Mouse (Mus musculus) heart, embryonic 13.5 days (tissue): ENCODE data around the gene Tns1. TPM values are rescaled to one million over a fixed set of nuclear protein-coding genes. Genes with fewer than 3 reads are reported as not detected.
A peak's percentile ranks its signal among the peaks of the same experiment; 100 is the strongest.

Source experiments
- ATAC-seq: fragments of 200-750 bp; cut with Nextera tagmentation; 2 replicates; pipeline ENCODE4 v1.8.0; 2017; ENCODE audit warnings: moderate TSS enrichment; ENCODE audit not compliant: insufficient number of reproducible peaks, low FRiP score, low TSS enrichment; ENCODE audit errors: extremely low read depth
- H3K27ac ChIP-seq: fragments of 300-500 bp; sonication (generic); replicated peaks from 2 replicates; pipeline ENCODE4 v1.5.1; 2015; ENCODE audit warnings: moderate library complexity, mild to moderate bottlenecking, inconsistent platforms
- H3K27me3 ChIP-seq: fragments of 300-500 bp; sonication (generic); replicated peaks from 2 replicates; pipeline ENCODE4 v1.6.1; 2015; ENCODE audit warnings: mild to moderate bottlenecking, inconsistent platforms
- H3K36me3 ChIP-seq: fragments of 300-500 bp; sonication (generic); 2 replicates; pipeline ENCODE4 v1.6.1; 2015; ENCODE audit warnings: mild to moderate bottlenecking, inconsistent platforms
- H3K4me1 ChIP-seq: fragments of 300-500 bp; sonication (generic); 2 replicates; pipeline ENCODE4 v1.6.1; 2015; ENCODE audit warnings: inconsistent platforms
- H3K4me2 ChIP-seq: fragments of 300-500 bp; sonication (generic); 2 replicates; pipeline ENCODE4 v1.6.1; 2015; ENCODE audit warnings: inconsistent platforms, mild to moderate bottlenecking, moderate library complexity
- H3K4me3 ChIP-seq: fragments of 300-500 bp; sonication (generic); 2 replicates; pipeline ENCODE4 v1.5.1; 2015; ENCODE audit warnings: moderate library complexity, mild to moderate bottlenecking, inconsistent platforms
- H3K9ac ChIP-seq: fragments of 300-500 bp; sonication (generic); 2 replicates; pipeline ENCODE4 v1.6.1; 2015; ENCODE audit warnings: inconsistent platforms, mild to moderate bottlenecking, moderate library complexity
- H3K9me3 ChIP-seq: fragments of 300-500 bp; sonication (generic); 2 replicates; pipeline ENCODE4 v1.6.1; 2016; ENCODE audit warnings: inconsistent platforms
- WGBS: fragments of 180-500 bp; shearing (Covaris S2); methylation state at CpG from one replicate; pipeline ENCODE4 v1.1.7; 2015; ENCODE audit warnings: mixed read lengths; 5-methylcytosine and 5-hydroxymethylcytosine counted together
- polyA plus RNA-seq: library from polyadenylated mRNA; unstranded; fragments of >200 nt; fragmentation: Nextera tagmentation; extraction: Ambion mirVana; gene quantifications from 2 replicates; pipeline ENCODE4 v1.2.1, GENCODE M21; 2015

Tns1 gene
- polyA plus RNA-seq, 1 experiment from 2014 or later, result 105 TPM

DNA sequence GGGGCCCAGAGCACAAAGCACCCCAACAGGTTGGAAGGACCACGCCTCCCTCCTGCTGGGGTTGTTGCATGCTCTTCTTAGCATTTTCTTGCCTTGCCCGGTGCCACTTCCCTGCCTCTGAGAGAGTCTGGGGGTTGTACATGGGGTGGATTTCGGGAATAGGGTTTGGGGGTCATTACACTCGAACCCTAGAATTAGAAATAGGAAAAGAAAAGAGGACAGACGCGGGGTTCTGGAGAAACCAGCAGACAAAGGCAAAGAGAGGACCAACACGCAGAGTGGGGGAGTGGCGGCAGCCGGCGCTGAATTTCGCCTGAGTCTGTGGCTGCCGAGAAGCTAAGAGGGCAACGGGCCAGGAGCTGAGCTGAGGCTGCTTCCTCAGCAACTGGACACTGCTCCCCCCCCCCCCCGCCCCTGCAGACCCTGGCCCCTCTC, 25.2 kb downstream of the Tns1 start:
- 0% methylated on average over 13 of the region's 14 CpGs for WGBS
- H3K27me3 ChIP-seq, result peaks cover 56% of the 10 kb centered on the region
- H3K36me3 ChIP-seq, result no peaks in the 10 kb centered on the region
- H3K9me3 ChIP-seq, result no peaks in the 10 kb centered on the region
- peak overlapping the region; percentile 84 for H3K9ac ChIP-seq
- peak overlapping the region; percentile 52 for H3K27ac ChIP-seq
- ATAC-seq, result no peak
- peak overlapping the region; percentile 60 for H3K4me3 ChIP-seq
- peaks cover 78% of the 10 kb centered on the region for H3K4me1 ChIP-seq
- H3K4me2 ChIP-seq, result peak overlapping the region; percentile 95

DNA sequence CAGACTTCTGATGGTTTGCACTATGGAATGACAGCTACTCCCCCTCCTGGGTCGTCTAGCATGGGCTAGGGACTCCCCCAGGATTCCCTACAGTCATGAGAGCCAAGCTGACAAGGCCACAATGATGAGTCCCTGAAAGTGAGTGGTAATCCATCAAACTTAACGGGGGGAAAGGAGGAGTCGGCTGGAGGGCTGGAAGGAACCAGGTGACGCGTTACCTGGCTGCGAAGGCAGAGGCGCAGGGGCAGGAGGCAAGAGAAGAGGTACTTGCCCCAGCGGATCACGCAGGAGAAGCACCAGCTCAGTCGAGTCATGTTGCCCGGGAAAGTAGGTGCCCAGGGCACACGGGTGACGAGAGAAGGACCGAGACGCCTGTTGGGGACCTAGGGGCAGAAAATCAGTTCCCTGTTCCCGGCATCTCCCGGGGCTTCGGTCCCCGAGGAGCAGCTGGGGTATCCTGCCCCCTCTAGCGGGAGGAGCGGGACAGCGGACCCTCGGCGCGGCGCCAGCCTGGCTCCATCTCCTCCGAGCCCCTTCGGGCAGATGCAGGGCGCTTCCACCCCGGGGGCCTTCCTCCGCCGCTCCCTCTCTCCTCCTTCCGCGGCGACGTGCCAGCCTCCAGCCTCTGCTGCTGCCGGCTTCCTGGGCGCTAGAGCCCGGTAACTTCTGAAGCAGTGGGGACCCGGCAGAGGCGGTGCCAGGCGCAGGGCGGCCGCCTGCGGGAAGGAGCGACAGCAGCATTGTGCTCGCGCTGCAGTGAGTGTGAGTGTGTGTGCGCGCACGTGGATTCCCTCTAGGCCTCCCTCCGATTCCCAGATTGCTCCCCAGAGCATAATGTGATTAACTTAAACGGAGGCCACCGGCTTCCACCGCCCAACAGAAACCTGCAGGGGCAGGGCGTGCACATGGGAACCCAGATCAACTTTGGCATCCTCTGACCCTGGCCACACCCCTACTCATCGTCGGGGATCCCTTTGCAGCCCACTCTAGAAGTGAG, 25.9 kb downstream of the Tns1 start:
- peak overlapping the region; percentile 84 for H3K9ac ChIP-seq
- H3K4me1 ChIP-seq, result peaks cover 72% of the 10 kb centered on the region
- no peak for ATAC-seq
- H3K4me2 ChIP-seq, result peak overlapping the region; percentile 95
- H3K4me3 ChIP-seq, result peak overlapping the region; percentile 60
- WGBS, result under 1% methylated on average over 58 of the region's 58 CpGs
- H3K36me3 ChIP-seq, result no peaks in the 10 kb centered on the region
- peaks cover 56% of the 10 kb centered on the region for H3K27me3 ChIP-seq
- H3K9me3 ChIP-seq, result no peaks in the 10 kb centered on the region
- peak overlapping the region; percentile 52 for H3K27ac ChIP-seq

DNA sequence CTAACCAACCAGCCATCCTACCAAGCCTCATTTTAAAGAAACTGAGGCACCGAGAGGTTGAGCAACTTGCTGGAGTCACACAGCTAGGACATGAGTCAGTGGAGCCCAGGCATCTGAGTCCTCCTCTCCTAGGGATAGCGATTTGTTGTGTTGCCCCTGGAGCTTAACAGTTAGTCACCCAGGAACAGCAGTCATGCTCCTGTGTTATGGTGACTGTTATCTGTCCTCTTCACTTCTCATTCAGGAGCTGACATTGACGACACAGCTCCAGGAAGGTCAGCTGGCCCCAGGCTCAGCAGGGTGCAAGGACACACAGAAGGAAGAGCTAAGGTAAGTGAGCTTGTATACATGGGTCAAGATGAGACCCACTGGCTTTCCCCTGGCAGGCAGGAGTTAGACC, 28.5 kb downstream of the Tns1 start:
- Histone ChIP-seq H3K4me3 (no peak overlapping the region), H3K4me2 (no peak overlapping the region), H3K27me3 (peaks cover 47% of the 10 kb centered on the region), H3K4me1 (peaks cover 84% of the 10 kb centered on the region), H3K9me3 (no peaks in the 10 kb centered on the region), H3K9ac (no peak overlapping the region), H3K36me3 (no peaks in the 10 kb centered on the region), H3K27ac (0 out of 2 replicates have a peak overlapping the region, but pooled peaks have one; percentile 39)
- no peak for ATAC-seq
- 32% methylated on average over 3 of the region's 3 CpGs for WGBS

DNA sequence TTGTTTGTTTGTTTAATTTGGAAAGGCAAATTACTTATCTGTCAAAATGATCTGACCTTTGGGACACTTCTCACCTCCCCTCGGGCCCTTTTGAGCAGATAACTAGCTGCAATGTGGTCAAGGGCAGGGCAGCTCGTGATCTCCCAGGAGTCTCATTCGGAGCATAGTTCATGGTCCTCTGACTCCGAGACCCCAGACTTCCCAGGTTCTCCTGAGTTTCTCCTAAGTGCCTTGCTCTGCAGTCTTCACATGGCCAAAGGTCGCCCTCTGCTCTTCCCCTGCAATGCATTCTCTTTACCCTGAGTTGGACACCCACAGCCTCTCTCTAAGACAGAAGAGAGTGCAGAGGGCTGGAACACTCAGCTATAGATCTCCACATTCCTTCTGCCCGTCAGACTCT, 29.0 kb downstream of the Tns1 start:
- Histone ChIP-seq H3K9ac (no peak overlapping the region), H3K36me3 (no peaks in the 10 kb centered on the region), H3K4me1 (peaks cover 88% of the 10 kb centered on the region), H3K27me3 (peaks cover 43% of the 10 kb centered on the region), H3K4me3 (no peak overlapping the region), H3K9me3 (no peaks in the 10 kb centered on the region), H3K27ac (0 out of 2 replicates have a peak overlapping the region, but pooled peaks have one; percentile 39), H3K4me2 (no peak overlapping the region)
- 47% methylated on average over 6 of the region's 6 CpGs for WGBS
- no peak for ATAC-seq

DNA sequence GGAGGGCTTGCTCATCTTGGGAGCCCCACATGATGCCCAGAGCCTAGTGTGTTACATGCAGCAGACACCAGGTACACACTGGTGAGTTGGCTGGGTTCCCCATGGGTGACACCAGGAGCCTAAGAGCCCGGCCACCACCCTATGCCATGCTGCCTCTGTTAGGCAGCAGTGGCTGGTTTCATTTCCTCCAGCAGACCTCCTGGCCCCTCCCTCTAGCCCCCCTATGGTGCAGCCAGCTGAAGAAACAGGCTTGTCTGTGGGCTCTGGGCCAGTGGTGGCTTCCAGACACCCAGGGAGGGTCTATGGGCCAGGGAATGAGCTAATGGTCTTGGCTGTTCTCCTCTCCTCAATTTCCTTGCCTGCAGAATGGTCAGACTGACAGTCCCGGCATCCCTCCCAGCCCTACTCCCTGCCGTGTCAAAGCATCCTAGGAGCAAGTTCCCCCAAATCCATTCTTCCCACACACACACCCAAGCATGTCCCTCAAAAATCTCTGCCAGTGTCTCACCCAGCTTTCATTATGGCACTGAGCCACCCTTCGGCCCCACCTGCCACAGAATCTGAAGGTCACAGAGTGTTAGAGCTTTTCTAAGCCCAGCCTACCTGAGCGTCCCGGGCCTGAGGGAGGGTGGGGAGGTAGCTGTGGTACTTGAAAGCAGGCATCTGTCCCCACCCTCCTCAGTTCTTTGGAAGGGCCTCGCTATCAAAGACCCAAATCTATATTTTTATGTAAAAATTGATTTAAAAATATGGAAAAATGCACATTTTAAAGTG, 29.6 kb downstream of the Tns1 start:
- 39% methylated on average over 7 of the region's 7 CpGs for WGBS
- no peaks in the 10 kb centered on the region for H3K9me3 ChIP-seq
- ATAC-seq, result no peak
- H3K27ac ChIP-seq, result no peak overlapping the region
- peak overlapping the region; percentile 40; the same call in 1 of the 2 replicates for H3K9ac ChIP-seq
- H3K4me2 ChIP-seq, result no peak overlapping the region
- no peaks in the 10 kb centered on the region for H3K36me3 ChIP-seq
- H3K4me3 ChIP-seq, result no peak overlapping the region
- H3K27me3 ChIP-seq, result peaks cover 38% of the 10 kb centered on the region
- H3K4me1 ChIP-seq, result peaks cover 88% of the 10 kb centered on the region

DNA sequence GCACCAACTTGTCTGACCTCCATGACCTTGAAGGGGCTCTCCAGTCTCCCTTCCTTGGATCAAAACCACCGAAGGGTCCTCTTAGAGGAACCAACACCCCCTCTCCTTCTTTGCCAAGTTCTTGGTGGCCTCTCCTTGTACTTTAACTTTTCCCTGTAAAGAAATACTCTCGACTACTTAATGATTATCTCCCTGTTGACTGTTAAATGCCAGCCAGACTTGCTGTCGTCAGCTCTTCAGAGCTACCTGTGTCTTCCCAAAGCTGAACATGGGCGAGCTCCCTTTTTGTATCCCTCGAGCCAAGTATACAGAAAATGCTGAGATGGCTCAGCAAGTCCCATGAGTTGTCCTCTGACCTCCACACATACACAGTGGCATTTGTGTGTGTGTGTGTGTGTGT, 30.8 kb downstream of the Tns1 start:
- peaks cover 83% of the 10 kb centered on the region for H3K4me1 ChIP-seq
- no peak overlapping the region for H3K4me2 ChIP-seq
- peaks cover 34% of the 10 kb centered on the region for H3K27me3 ChIP-seq
- WGBS, result 64% methylated on average over 5 of the region's 5 CpGs
- no peak overlapping the region for H3K4me3 ChIP-seq
- no peaks in the 10 kb centered on the region for H3K36me3 ChIP-seq
- H3K9ac ChIP-seq, result no peak overlapping the region
- ATAC-seq, result no peak
- no peaks in the 10 kb centered on the region for H3K9me3 ChIP-seq
- no peak overlapping the region for H3K27ac ChIP-seq

DNA sequence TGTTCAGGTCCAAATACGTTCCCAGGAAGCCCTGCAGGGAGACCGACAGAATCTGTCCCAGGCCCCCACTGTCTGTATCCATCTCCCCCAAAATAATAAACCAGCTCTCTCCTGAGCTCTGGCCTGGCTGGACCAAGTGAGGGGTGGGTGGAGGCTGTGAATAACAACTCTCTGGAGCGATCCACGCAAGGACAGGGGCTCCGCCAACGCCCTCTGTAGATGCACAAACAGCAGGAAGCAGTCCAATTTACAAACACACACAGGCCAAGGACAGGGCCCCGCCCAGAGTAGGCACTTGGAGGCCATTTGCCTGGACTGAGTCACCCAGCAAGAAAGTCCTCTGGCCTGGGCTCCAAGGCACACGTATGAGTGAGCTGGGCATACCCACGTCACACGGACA, 32.0 kb downstream of the Tns1 start:
- Histone ChIP-seq H3K27me3 (peaks cover 24% of the 10 kb centered on the region), H3K4me1 (peaks cover 71% of the 10 kb centered on the region), H3K4me3 (no peak overlapping the region), H3K36me3 (no peaks in the 10 kb centered on the region), H3K9ac (no peak overlapping the region), H3K4me2 (no peak overlapping the region), H3K27ac (peak overlapping the region; percentile 75), H3K9me3 (no peaks in the 10 kb centered on the region)
- WGBS, result 66% methylated on average over 10 of the region's 10 CpGs
- ATAC-seq, result no peak

DNA sequence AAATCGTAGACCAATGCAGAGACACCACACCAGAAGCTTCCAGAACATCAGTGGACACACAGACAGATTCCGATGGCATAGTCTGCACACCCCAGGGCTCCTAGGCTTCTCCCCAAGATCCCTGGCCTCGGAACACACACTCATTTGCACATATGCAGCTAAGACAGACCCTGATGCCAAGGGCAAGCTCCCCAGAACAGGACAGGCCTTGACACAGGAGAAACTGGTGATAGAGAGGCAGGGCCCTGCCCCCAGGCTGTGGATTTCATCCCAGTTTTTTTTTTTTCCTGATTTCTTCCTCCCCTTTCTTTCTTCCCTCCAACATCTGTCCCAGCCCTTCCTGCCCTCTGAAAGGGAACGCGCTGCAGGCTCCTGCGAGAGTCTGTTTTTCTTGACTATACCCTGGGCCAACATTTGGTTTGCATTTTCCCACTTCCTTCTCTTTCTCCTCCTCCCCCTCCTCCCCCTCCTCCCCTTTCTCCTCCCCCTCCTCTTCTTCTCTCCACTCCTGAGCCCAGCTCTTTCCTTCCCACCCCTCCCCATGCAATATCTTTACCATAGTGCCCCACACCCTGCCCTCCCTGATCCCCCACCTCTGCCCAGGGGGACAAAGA, 32.5 kb downstream of the Tns1 start:
- peaks cover 67% of the 10 kb centered on the region for H3K4me1 ChIP-seq
- H3K4me2 ChIP-seq, result peak overlapping the region; percentile 61
- peak overlapping the region; percentile 88 for H3K27ac ChIP-seq
- 0 out of 2 replicates have a peak, but pooled peaks have one; percentile 23 for ATAC-seq
- 36% methylated on average over 6 of the region's 6 CpGs for WGBS
- peak overlapping the region; percentile 58 for H3K9ac ChIP-seq
- H3K9me3 ChIP-seq, result no peaks in the 10 kb centered on the region
- H3K27me3 ChIP-seq, result peaks cover 22% of the 10 kb centered on the region
- no peak overlapping the region for H3K4me3 ChIP-seq
- no peaks in the 10 kb centered on the region for H3K36me3 ChIP-seq

DNA sequence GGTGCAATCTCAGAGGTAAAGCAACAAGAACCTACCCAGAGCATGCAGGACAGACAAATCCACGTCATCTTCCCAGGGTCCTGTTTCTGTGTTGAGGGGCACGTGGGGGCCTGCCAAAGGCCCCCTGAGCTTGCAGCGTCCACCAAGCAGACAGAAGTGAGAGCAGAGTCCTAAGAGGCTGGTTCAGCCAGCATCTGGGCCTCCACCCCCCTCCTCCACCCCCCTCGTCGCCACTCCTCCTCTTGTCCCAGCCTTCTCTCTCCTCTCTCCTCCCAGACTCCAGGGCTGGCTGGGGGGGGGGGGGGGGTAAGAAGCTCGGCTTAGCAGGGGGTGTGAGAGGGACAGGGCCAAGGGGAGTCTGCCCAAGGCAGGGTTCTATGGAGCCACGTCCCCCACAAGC, 33.1 kb downstream of the Tns1 start:
- peak overlapping the region; percentile 41 for H3K4me3 ChIP-seq
- peak overlapping the region; percentile 61 for H3K4me2 ChIP-seq
- H3K36me3 ChIP-seq, result no peaks in the 10 kb centered on the region
- peaks cover 62% of the 10 kb centered on the region for H3K4me1 ChIP-seq
- peak overlapping the region; percentile 88 for H3K27ac ChIP-seq
- ATAC-seq, result no peak
- peaks cover 16% of the 10 kb centered on the region for H3K27me3 ChIP-seq
- H3K9me3 ChIP-seq, result no peaks in the 10 kb centered on the region
- H3K9ac ChIP-seq, result peak overlapping the region; percentile 58
- 33% methylated on average over 6 of the region's 7 CpGs for WGBS

DNA sequence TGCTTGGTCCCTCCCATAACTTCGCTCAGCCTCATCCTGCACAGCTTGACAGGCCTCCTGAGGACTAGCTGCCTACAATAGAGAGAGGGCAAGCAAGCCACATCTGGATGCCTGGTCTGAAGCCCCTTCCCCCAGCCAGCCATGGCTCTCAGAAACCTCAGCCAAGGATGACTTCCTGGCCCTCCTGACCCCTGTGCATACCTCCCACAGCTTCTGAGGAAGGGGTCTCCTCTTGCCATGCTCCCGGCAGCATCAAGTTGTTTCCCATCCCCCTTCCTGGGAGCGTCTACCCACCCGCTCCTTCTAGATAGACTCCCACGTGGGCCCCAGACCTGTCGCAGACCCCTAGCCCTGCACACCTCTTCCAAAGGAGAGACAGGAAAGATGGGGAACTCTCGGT, 33.9 kb downstream of the Tns1 start:
- Histone ChIP-seq H3K4me3 (peak overlapping the region; percentile 41), H3K27ac (peak overlapping the region; percentile 88), H3K4me1 (peaks cover 60% of the 10 kb centered on the region), H3K9me3 (no peaks in the 10 kb centered on the region), H3K9ac (peak overlapping the region; percentile 58), H3K27me3 (peaks cover 9% of the 10 kb centered on the region), H3K4me2 (peak overlapping the region; percentile 61), H3K36me3 (no peaks in the 10 kb centered on the region)
- WGBS, result 43% methylated on average over 7 of the region's 7 CpGs
- no peak for ATAC-seq

DNA sequence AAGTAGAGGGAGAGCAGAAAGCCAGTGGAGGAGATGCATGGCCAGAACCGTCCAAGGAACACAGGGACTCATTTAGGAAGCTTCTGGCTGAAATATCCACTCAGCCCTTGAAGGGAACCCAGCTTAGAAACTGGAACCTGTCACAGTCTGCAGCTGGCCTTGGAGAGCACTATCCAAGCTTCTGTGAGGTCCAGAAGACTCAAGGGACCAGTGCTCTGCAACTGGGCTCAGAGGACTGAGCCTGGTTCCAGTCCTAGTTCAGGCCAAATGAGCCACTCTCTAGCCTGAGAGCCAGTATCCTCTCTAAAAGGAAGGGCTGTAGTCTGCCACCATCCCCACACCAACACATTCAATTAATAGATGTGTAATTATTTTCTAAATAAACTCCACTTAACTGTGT, 35.7 kb downstream of the Tns1 start:
- no peaks in the 10 kb centered on the region for H3K36me3 ChIP-seq
- H3K9ac ChIP-seq, result no peak overlapping the region
- H3K4me1 ChIP-seq, result peaks cover 64% of the 10 kb centered on the region
- no peak overlapping the region for H3K4me3 ChIP-seq
- no peak overlapping the region for H3K27ac ChIP-seq
- no peak overlapping the region for H3K4me2 ChIP-seq
- peaks cover 9% of the 10 kb centered on the region for H3K27me3 ChIP-seq
- WGBS, result 67% methylated on average over 1 of the region's 1 CpGs
- no peaks in the 10 kb centered on the region for H3K9me3 ChIP-seq
- ATAC-seq, result no peak
